Mouse (Mus musculus) liver, embryonic 14.5 days (tissue): Measurements from ENCODE around the gene Znhit3. TPM values are rescaled to one million over a fixed set of nuclear protein-coding genes. Genes with fewer than 3 reads are reported as not detected.

Experiments
- ATAC-seq: fragments of 200-750 bp; cut with Nextera tagmentation; 2 replicates; pipeline ENCODE4 v1.8.0; 2017; ENCODE audit warnings: moderate number of reproducible peaks, mild to moderate bottlenecking, moderate library complexity; ENCODE audit not compliant: insufficient read depth
- DNase-seq, 3 experiments: peaks; one replicate each; pipeline ENCODE4 v3.0.0-alpha.2; 2012 to 2013; ENCODE audit warnings: low read depth in 3 of 3, low spot score in 3 of 3
- H3K27ac ChIP-seq: fragments of 300-500 bp; sonication (generic); 2 replicates; pipeline ENCODE4 v1.5.1; 2014; ENCODE audit warnings: moderate library complexity, mild to moderate bottlenecking, control low read depth, inconsistent platforms
- H3K27me3 ChIP-seq: fragments of 300-500 bp; sonication (generic); 2 replicates; pipeline ENCODE4 v1.6.1; 2014; ENCODE audit warnings: mild to moderate bottlenecking, low read length, moderate library complexity; ENCODE audit not compliant: control insufficient read depth, insufficient read depth
- H3K36me3 ChIP-seq: fragments of 300-500 bp; sonication (generic); replicated peaks from 2 replicates; pipeline ENCODE4 v1.6.1; 2014; ENCODE audit warnings: low read depth; ENCODE audit not compliant: control insufficient read depth, insufficient read depth
- H3K4me1 ChIP-seq, 2 experiments: fragments of 200-500 bp in 1 of 2; fragments of 300-500 bp in 1 of 2; sonication (generic) in 1 of 2; replicated peaks; 2 replicates each; pipeline ENCODE4 v1.6.1; 2012 to 2014; ENCODE audit warnings: antibody characterized with exemption in 1 of 2, inconsistent platforms in 1 of 2, low read length in 1 of 2; ENCODE audit not compliant: control insufficient read depth in 2 of 2, insufficient read depth in 2 of 2
- H3K4me2 ChIP-seq: fragments of 300-500 bp; sonication (generic); 2 replicates; pipeline ENCODE4 v1.6.1; 2014; ENCODE audit warnings: low read depth, mild to moderate bottlenecking, control low read depth, moderate library complexity
- H3K4me3 ChIP-seq, 2 experiments: fragments of 200-500 bp in 1 of 2; fragments of 300-500 bp in 1 of 2; sonication (generic) in 1 of 2; 2 replicates each; pipeline ENCODE4 v1.5.1; 2012 to 2014; ENCODE audit warnings: low read depth in 2 of 2, low read length in 2 of 2, mild to moderate bottlenecking in 2 of 2, control low read depth in 1 of 2, inconsistent platforms in 1 of 2, moderate library complexity in 1 of 2; ENCODE audit not compliant: insufficient read depth in 1 of 2
- H3K9ac ChIP-seq: fragments of 300-500 bp; sonication (generic); replicated peaks from 2 replicates; pipeline ENCODE4 v1.6.1; 2014; ENCODE audit warnings: mild to moderate bottlenecking, control low read depth, moderate library complexity
- H3K9me3 ChIP-seq: fragments of 300-500 bp; sonication (generic); 2 replicates; pipeline ENCODE4 v1.6.1; 2016; ENCODE audit warnings: low read length, mixed read lengths; ENCODE audit not compliant: control insufficient read depth
- CTCF ChIP-seq: IDR thresholded peaks from 2 replicates; pipeline ENCODE4 v1.5.1; 2016; ENCODE audit warnings: antibody characterized with exemption, low read depth, control low read depth
- EP300 ChIP-seq: IDR thresholded peaks from 2 replicates; pipeline ENCODE4 v1.6.1; 2016; ENCODE audit warnings: antibody characterized with exemption, low read depth
- WGBS: fragments of 180-500 bp; shearing (Covaris S2); extraction: QIAGEN DNeasy Blood & Tissue Kit; methylation state at CpG from one replicate; pipeline ENCODE4 v1.1.7; 2014; ENCODE audit not compliant: insufficient replicate concordance; 5-methylcytosine and 5-hydroxymethylcytosine counted together
- polyA plus RNA-seq, 2 experiments: library from polyadenylated mRNA; depleted of rRNA in 1 of 2; stranded (reverse) in 1 of 2; unstranded in 1 of 2; fragments of >200 nt; fragmentation: Nextera tagmentation in 1 of 2; extraction: Ambion mirVana in 1 of 2; gene quantifications; 2 replicates each; pipeline versions ENCODE4 v1.2.1 to v1.2.3; 2012 to 2014

The Znhit3 gene
- polyA plus RNA-seq, 2 experiments = 19.0 to 47.9 TPM

DNA sequence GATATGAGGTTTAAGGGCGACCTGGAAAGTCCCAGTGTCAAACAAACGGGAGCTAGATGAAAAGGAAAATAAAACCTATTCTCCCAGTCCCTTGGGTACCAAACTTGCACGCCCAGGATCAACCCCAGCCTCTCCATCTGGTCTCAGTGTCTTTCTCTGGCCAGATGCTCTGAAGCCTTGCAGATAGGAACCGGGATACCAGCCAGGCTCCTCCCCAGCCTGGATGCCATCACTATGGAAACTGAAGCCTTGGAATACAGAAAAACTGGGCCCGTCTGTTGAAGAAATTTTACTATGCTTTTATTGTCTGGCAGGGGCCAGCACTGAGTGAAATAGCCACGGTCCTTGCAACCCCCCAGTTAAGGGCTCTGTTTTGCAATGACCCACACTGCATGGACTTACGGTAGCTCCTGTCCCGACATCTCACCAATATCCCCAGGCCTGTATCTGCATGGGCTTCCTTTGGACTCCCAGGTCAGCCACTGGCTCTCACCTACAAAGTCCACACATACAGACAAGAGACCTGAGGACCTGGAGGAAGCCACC lies 23.4 kb upstream of the Znhit3 start:
- WGBS = 52% methylated on average over 8 of the region's 8 CpGs
- H3K9me3 ChIP-seq = no peaks in the 10 kb centered on the region
- H3K4me3 ChIP-seq = no peak overlapping the region

GRCm38 (mm10) chr11:84932261-84932660 lies 16.1 kb upstream of the Znhit3 start:
- TF ChIP-seq CTCF (no peak), EP300 (no peak)
- Histone ChIP-seq H3K36me3 (no peaks in the 10 kb centered on the region), H3K9ac (no peak overlapping the region), H3K4me2 (no peak overlapping the region), H3K4me3 (no peak overlapping the region), H3K27me3 (no peaks in the 10 kb centered on the region), H3K9me3 (no peaks in the 10 kb centered on the region), H3K4me1 (no peaks in the 10 kb centered on the region), H3K27ac (no peak overlapping the region)
- WGBS = 19% methylated on average over 6 of the region's 6 CpGs
- no peak for ATAC-seq
- no peak for DNase-seq

More for the DNA sequence above, 23.4 kb upstream of the Znhit3 start:
- DNase-seq = no peak
- TF ChIP-seq EP300 (no peak), CTCF (no peak)
- no peaks in the 10 kb centered on the region for H3K4me1 ChIP-seq
- ATAC-seq = no peak
- no peaks in the 10 kb centered on the region for H3K36me3 ChIP-seq
- no peak overlapping the region for H3K9ac ChIP-seq
- H3K27me3 ChIP-seq = no peaks in the 10 kb centered on the region; the same call in none of the 2 replicates
- H3K4me2 ChIP-seq = no peak overlapping the region
- no peak overlapping the region for H3K27ac ChIP-seq

- no peaks in the 10 kb centered on the region for H3K27me3 ChIP-seq
- TF ChIP-seq CTCF = no peak
- no peak for TF ChIP-seq EP300
- no peak overlapping the region for H3K9ac ChIP-seq
- H3K4me1 ChIP-seq = peaks cover 4 to 6% of the 10 kb centered on the region in 2 experiments; a peak in 3 of 4 replicates
- H3K4me2 ChIP-seq = no peak overlapping the region
- H3K36me3 ChIP-seq = no peaks in the 10 kb centered on the region
- no peak overlapping the region for H3K27ac ChIP-seq
- H3K4me3 ChIP-seq = no peak overlapping the region
- no peak for ATAC-seq
- H3K9me3 ChIP-seq = no peaks in the 10 kb centered on the region
- DNase-seq = no peak
- WGBS = 71% methylated on average over 8 of the region's 8 CpGs
Measured at GRCm38 (mm10) chr11:84920981-84921380, 4.8 kb upstream of the Znhit3 start.

- H3K4me2 ChIP-seq = no peak overlapping the region
- no peak overlapping the region for H3K27ac ChIP-seq
- ATAC-seq (no peak), DNase-seq (no peak)
- H3K9me3 ChIP-seq = no peaks in the 10 kb centered on the region
- H3K27me3 ChIP-seq = no peaks in the 10 kb centered on the region
- H3K4me1 ChIP-seq = peaks cover 4 to 8% of the 10 kb centered on the region in 2 experiments; a peak in 3 of 4 replicates
- 49% methylated on average over 7 of the region's 7 CpGs for WGBS
- TF ChIP-seq EP300 (no peak), CTCF (no peak)
- no peak overlapping the region for H3K9ac ChIP-seq
- no peak overlapping the region for H3K4me3 ChIP-seq
- no peaks in the 10 kb centered on the region for H3K36me3 ChIP-seq
Measured at GRCm38 (mm10) chr11:84919951-84920350, 3.8 kb upstream of the Znhit3 start.

DNA sequence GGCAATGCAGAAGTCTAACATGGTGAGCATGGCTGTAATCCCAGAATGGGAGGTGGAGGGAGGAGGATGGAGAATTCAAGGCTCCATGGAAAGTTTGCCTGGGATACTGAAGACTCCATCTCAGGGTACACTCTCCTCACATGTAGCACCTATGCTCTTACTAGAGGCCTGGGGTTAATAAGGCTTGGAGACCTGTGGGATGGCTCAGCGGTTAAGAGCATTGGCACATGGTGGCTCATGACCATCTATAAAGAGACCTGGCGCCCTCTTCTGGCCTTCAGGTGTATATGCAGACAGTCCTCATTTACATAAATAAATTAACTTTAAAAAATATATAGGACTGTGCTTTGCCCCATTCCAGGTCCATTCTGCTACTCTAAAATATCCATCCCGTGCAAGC lies 3.1 kb upstream of the Znhit3 start:
- no peaks in the 10 kb centered on the region for H3K9me3 ChIP-seq
- H3K27ac ChIP-seq = no peak overlapping the region
- H3K4me2 ChIP-seq = no peak overlapping the region
- 24% methylated on average over 3 of the region's 3 CpGs for WGBS
- H3K27me3 ChIP-seq = no peaks in the 10 kb centered on the region
- no peaks in the 10 kb centered on the region for H3K36me3 ChIP-seq
- ATAC-seq (no peak), DNase-seq (peak; percentile 37 to 58 (median 53))
- H3K4me1 ChIP-seq = peaks cover 4 to 14% of the 10 kb centered on the region in 2 experiments; a peak in 3 of 4 replicates
- no peak overlapping the region for H3K4me3 ChIP-seq
- H3K9ac ChIP-seq = no peak overlapping the region
- TF ChIP-seq CTCF (peak; percentile 80), EP300 (no peak)
